Mouse (Mus musculus) testis, adult 2 months (tissue): ENCODE measurements around the gene Kars.

Experiments used
- CTCF ChIP-seq: fragments of 200-500 bp; IDR thresholded peaks from 2 replicates; pipeline ENCODE4 v1.5.1; 2012; ENCODE audit warnings: low read depth, mild to moderate bottlenecking, inconsistent platforms, low read length, moderate library complexity; ENCODE audit not compliant: control insufficient read depth, insufficient read depth, insufficient replicate concordance
- POLR2A ChIP-seq: fragments of 200-500 bp; IDR thresholded peaks from 2 replicates; pipeline ENCODE4 v1.6.1; 2012; ENCODE audit warnings: low read depth, mild to moderate bottlenecking, inconsistent platforms, low read length, moderate library complexity; ENCODE audit not compliant: control insufficient read depth

DNA sequence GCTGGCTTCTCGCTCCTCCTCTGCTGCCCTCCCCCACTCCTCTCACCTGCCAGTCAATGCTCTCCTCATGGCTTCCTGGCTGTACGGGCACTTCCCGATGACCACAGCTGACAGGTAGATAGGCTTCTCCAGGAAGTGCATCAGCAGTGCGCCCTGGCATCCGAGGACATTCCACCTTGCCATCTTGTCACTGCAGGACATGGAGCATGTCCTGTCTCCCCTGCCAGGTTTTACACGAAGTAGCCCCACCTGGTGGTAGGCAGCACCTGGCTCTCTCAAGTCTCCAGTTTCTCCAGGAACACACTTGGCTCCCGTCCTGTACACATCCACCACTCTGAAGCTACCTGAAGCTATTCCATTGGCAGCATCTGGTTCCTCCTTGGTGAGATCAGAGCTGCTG, 29.0 kb downstream of the Kars start:
- TF ChIP-seq CTCF: peak; percentile 14; the same call in 1 of the 2 replicates
- TF ChIP-seq POLR2A: no peak
